Mouse (Mus musculus): ENCODE measurements around the gene Otub2.
"Not testable (repeated sequence)": the region's sequence is repeated elsewhere in the genome, so short reads cannot be mapped to it uniquely, and the experiment has no call there.

The Otub2 gene

DNA sequence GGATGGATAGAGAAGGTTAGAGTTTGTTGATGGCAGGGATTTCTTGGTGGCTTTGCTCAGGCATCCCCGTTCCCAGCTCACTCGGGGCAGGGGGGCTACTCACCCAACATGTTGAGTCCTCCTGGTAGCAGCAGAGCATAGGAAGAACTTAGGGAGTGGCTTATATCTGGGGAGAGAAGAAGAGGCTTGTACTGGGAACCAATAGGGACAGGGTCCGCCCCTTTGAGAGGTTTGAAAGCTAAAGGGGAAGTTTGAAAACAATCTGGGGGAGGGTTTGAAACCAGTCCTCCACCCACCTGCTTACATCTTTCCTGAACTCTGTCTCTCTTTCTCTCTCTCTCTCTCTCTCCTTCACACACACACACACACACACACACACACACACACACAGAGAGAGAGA lies 55.0 kb downstream of the Otub2 start, which contains the start of gene Ifi27l2a:
Ifi27l2a (minus strand) TSS at position 157 of the 400 bp plus-strand sequence.
- no peak for DNase-seq (ENCODE audit: low spot score in 2 of 2)

DNA sequence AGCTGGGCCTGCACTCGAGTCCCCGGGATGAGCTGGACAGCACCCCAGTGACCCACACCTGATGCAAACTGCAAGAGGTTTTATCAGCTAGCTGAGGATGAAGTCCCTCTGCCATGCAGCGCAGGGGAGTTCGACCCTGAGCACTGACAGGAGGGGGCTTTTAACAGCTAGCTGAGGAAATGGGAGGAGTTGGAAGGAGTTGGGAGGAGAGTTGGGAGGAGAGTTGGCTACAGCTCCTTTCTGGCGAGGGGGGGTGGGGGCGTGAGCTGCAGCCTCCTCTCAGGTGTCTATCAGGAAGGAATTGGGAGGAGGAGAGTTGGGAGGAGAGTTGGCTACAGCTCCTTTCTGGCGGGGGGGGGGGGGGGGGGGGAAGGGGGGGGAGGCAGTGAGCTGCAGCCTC lies 55.8 kb downstream of the Otub2 start:
- not testable (repeated sequence) for DNase-seq (ENCODE audit: low spot score in 2 of 2)

DNA sequence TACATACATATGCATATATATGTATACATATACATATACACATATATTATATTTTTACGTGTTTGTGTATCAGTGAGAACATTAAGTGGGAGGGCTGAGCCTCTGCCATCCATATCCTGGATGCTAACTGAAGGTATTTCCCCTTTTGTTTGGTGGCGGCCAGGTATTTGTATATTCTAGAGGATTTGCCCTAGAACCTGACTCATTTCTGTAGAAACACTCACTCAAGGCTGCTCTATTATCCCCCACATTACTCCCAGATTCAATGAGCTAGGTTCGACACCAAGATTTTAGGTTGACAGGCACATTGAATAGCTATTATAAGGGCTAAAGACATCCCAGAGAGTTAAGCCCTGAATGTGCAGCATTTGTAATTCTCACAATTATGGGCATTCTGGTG lies 56.6 kb downstream of the Otub2 start:
- no peak for DNase-seq (ENCODE audit: low spot score in 2 of 2)

DNA sequence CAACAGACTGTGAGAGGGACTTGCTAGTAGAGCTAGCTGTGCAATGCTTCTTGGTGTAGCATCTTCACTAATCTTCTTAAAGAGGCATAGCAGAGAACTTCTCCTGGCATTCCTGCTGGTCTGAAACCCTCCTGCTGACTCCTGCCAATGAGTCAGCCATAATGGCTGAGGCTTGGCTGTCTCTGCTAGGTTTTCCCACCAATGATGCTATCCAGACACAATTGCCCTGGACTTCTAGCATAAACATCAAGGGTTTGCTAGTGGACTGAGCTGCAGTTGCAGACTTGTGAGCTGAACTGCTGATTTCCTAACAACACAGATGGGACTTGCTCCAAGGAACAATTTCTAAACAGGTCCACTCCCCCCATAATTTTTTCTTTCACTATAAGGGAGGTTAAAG lies 64.9 kb downstream of the Otub2 start:
- no peak for DNase-seq (ENCODE audit: low spot score in 2 of 2)

Measured in frontal cortex, postnatal 36 days (tissue).